Mouse (Mus musculus) heart, postnatal 36 days (tissue): ENCODE measurements around the gene Smu1. TPM values are rescaled to one million over a fixed set of nuclear protein-coding genes. Genes with fewer than 3 reads are reported as not detected.
"Not testable (repeated sequence)": the region's sequence is repeated elsewhere in the genome, so short reads cannot be mapped to it uniquely, and the experiment has no call there.

Experiments used
- DNase-seq, 2 experiments: peaks; one replicate each; pipeline ENCODE4 v3.0.0; 2021 to 2022
- intact Hi-C: fragments of 180-260 bp; cut with DNase I; formaldehyde crosslinking; loops from one replicate; pipeline ENCODE4 v1.15.1; 2025
- total RNA-seq, 2 experiments: library from RNA; stranded (reverse); gene quantifications; 2 replicates each; pipeline ENCODE4 v1.2.3; 2021

Gene Smu1
- 10 to 100 TPM; 30.9 to 33.5 TPM for total RNA-seq

GRCm38 (mm10) chr4:40757780-40758420, at the start of gene Smu1:
Gene Smu1, minus strand, starts transcription at chr4:40757923.
- peak; percentile 96 to 97 for DNase-seq
- intact Hi-C loops = loop anchor here (2.0 kb wide), 1 partner anchor 33 kb away; no protein-coding TSS in a partner anchor

GRCm38 (mm10) chr4:40807382-40807781, 49.7 kb upstream of the Smu1 start:
- no peak for DNase-seq

GRCm38 (mm10) chr4:40805401-40805800, 47.7 kb upstream of the Smu1 start:
- intact Hi-C loops = no loop called here
- DNase-seq = no peak

More at GRCm38 (mm10) chr4:40807382-40807781, 49.7 kb upstream of the Smu1 start:
- intact Hi-C loops = no loop called here

- intact Hi-C loops = no loop called here
These were observed 45.1 kb upstream of the Smu1 start for GRCm38 (mm10) chr4:40802787-40803186.

GRCm38 (mm10) chr4:40801908-40802307, 44.2 kb upstream of the Smu1 start:
- intact Hi-C loops = no loop called here
- DNase-seq = no peak

More at GRCm38 (mm10) chr4:40802787-40803186, 45.1 kb upstream of the Smu1 start:
- DNase-seq = no peak

- DNase-seq = no peak
- intact Hi-C loops = no loop called here
These were observed 43.1 kb upstream of the Smu1 start for GRCm38 (mm10) chr4:40800873-40801272.

- peak; percentile 68 to 73 for DNase-seq
- intact Hi-C loops = not testable (repeated sequence)
These were observed 41.3 kb upstream of the Smu1 start for GRCm38 (mm10) chr4:40798833-40799555.

- intact Hi-C loops = no loop called here
These were observed 38.0 kb upstream of the Smu1 start for GRCm38 (mm10) chr4:40795761-40796160.

GRCm38 (mm10) chr4:40794320-40794719, 36.6 kb upstream of the Smu1 start:
- no peak for DNase-seq
- intact Hi-C loops = no loop called here

More at GRCm38 (mm10) chr4:40795761-40796160, 38.0 kb upstream of the Smu1 start:
- no peak for DNase-seq

GRCm38 (mm10) chr4:40791176-40791575, 33.5 kb upstream of the Smu1 start:
- intact Hi-C loops = no loop called here
- no peak for DNase-seq

- intact Hi-C loops = no loop called here
- no peak for DNase-seq
These were observed 28.9 kb upstream of the Smu1 start for GRCm38 (mm10) chr4:40786578-40786977.

- intact Hi-C loops = no loop called here
- DNase-seq = no peak
These were observed 28.0 kb upstream of the Smu1 start for GRCm38 (mm10) chr4:40785620-40786166.

GRCm38 (mm10) chr4:40784556-40785169, 26.9 kb upstream of the Smu1 start:
- peak; percentile 72 to 79 for DNase-seq
- intact Hi-C loops = loop anchor here (5.0 kb wide), 1 partner anchor 53 kb away; no protein-coding TSS in a partner anchor

- no peak for DNase-seq
- intact Hi-C loops = loop anchor here (5.0 kb wide), 1 partner anchor 54 kb away; no protein-coding TSS in a partner anchor
These were observed 25.3 kb upstream of the Smu1 start for GRCm38 (mm10) chr4:40783049-40783448.

GRCm38 (mm10) chr4:40781797-40782495, 24.2 kb upstream of the Smu1 start:
- intact Hi-C loops = loop anchor here (5.0 kb wide), 1 partner anchor 55 kb away; no protein-coding TSS in a partner anchor
- DNase-seq = no peak

- no peak for DNase-seq
- intact Hi-C loops = loop anchor here (5.0 kb wide), 1 partner anchor 56 kb away; no protein-coding TSS in a partner anchor
These were observed 23.4 kb upstream of the Smu1 start for GRCm38 (mm10) chr4:40781143-40781542.

- intact Hi-C loops = no loop called here
- no peak for DNase-seq
These were observed 20.9 kb upstream of the Smu1 start for GRCm38 (mm10) chr4:40778656-40779055.

GRCm38 (mm10) chr4:40777116-40777515, 19.4 kb upstream of the Smu1 start:
- intact Hi-C loops = no loop called here

GRCm38 (mm10) chr4:40776416-40776815, 18.7 kb upstream of the Smu1 start:
- DNase-seq = no peak
- intact Hi-C loops = no loop called here

More at GRCm38 (mm10) chr4:40777116-40777515, 19.4 kb upstream of the Smu1 start:
- no peak for DNase-seq
